Mouse (Mus musculus): ENCODE measurements around the gene Cdc42bpa.

Gene Cdc42bpa

DNA sequence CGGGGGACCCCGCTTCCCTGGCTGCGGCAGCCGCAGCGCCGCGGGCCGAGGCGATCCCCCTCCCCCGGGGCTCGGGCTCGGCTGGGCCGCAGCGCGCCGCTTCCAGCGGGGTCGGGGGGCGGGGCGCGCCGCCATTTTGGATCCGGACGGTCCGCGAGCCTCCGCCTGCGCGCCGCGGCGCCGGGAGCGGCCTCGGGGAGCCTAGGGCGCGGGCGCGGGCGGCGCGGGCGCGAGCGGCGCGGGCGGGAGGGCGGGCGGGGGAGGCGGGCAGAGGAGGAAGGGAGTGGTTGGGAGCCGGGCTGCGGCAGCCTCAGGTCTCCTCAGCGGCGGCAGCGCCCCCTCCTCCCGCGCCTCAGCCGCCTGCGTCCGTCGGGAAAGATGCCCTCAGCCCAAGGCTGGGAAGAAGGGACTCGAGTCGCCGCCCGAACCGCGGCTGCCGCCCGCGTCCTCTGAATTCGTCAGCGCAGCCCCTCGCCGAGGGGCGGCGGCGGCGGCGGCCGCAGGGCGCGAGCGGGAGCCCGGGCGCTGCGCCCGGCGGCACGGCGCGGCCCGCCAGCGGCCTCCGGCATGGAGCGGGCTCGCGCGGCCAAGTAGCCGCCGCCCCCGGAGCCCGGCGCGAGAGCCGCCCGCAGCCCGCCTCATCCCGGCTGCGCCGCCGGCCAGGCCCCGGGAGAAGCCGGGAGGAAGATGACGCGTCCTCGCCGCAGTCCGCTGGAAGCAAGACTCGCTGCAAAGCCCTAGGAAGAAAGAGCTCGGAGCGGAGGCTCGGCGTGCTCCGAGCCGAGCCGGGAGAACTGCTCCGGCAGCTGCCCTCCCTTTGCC is at the start of gene Cdc42bpa:
Gene Cdc42bpa, plus strand, starts transcription at position 752 of the 822 bp plus-strand sequence.
- DNase-seq (ENCODE audit: low read depth, low spot score) = peak; percentile 64

DNA sequence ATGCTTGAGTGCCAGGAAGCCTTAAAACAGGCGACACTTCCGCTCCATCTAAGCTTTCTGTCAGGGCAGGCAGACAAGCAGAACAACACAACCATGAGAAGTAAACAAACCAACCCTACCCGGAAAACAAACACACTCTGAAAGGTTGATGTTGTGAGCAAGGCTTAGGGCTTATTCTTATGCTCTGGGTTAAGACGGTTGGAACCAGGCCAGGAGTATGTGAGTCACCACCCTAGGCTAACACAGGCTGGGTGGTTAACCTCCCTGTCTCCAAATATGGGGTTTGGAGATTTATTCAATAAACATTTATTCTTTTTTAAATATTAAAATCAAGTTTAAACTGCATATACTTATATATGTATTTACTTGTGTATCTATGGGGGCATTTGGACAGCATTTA is 46.8 kb upstream of the Cdc42bpa start:
- no peak for DNase-seq (ENCODE audit: low read depth, low spot score)

DNA sequence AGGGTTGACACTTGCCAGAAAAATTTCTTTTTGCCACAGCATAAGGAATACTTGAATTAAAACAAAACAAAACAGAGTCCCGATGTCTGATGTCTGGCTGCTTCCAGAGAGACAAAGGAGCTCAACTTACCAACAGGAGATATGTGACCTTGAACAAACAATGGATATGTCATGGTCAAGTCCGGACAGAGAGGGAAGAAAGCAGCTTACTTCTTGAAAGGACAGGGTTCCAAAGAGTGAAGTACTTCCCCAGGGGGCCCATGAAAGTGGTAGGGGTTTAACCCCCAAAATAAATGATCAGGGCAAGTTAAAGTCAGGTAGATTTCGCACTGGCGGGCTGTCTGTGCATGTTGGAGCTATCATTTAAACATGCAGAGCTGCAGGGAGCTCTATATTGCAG is 43.2 kb upstream of the Cdc42bpa start:
- DNase-seq (ENCODE audit: low read depth, low spot score) = no peak

DNA sequence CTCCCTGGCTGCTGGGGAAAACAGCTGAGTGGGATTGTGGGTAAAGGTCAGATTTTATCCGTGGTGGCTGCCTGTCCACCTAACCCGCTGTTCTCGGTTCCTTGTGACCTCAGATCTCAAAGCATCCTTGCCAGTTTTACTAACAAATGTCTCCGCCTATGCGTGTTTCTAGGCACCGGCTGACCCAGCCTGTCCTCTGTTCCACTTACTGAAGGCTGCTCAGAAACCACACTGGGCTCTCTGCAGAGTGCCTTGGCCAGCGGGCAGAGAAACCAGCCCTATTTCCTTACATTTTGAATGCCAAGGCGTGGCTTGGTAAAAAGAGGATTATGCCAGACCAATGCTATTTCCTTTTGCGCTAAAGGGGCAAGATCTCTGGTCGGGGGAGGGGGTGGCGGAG is 42.8 kb upstream of the Cdc42bpa start:
- DNase-seq (ENCODE audit: low read depth, low spot score) = no peak

DNA sequence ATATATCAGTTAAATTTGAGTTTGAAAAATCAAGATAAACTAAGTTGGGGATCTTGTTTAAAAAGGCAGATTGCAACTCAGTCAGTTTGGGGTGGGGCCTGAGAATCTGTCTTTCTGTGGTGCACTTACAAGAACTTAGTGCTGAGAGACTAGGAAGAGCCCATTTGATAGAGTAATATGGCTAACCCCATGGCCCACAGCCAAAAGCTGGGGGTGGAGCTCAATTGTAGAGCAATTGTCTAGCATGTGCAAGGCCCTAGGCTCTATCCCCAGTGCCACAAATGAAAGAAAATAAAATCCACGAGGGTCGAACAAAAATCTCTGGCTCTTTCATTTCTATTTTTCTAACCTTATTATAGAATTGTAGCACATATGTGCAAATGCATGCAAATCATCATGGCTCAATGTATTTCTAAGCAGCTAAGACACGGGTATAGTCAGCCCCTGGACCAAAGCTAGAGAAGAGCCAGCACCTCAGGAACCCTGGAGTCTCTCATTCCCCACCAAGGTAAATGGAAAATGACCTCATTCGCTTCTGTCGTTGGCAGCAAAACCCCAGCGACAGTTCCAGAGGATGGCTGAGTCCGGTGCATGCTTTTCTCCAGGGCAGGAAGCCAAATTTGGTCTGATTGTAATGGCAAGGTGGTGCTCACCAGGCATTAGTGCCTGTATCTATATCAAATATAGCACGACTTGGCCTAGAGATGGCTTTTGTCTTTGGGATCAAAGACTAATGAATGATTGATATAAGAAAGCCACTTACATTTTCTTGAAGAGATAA is 40.4 kb upstream of the Cdc42bpa start:
- DNase-seq (ENCODE audit: low read depth, low spot score) = no peak

DNA sequence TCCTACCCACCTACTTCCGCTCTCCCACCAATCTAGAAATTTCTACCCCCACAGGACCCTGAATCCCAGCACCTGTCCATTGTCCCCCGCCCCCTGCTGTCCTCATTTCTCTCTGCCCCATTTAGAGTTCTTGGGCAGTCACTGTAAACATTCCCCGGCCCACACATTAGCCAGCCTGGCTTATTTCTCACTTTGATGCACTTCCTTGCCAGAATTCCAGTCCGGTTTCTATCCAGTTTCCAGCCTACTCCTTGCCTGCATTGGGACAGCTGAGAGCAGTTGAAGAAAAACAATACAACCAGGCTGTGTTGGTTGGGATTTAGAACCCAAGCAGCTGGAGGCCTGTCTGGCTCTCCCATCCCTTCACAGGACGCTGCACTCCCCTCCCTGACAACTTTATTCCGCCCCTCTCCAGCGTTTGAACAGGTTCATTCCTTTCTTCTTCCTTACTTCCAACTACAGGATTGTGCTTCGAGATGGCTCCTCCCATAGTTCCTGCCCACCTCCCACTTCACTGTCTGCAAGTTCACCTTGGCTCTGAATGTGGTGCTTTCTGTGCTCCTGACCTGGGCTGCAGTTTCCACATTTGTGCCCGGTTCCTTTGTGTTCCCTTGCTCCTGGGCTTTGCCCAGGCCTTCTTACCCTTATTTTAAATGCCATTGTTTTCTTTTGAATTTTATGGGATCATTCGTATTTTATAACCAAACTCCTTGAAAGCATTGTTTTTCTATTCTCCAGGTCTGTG is 36.4 kb upstream of the Cdc42bpa start:
- DNase-seq (ENCODE audit: low read depth, low spot score) = no peak

DNA sequence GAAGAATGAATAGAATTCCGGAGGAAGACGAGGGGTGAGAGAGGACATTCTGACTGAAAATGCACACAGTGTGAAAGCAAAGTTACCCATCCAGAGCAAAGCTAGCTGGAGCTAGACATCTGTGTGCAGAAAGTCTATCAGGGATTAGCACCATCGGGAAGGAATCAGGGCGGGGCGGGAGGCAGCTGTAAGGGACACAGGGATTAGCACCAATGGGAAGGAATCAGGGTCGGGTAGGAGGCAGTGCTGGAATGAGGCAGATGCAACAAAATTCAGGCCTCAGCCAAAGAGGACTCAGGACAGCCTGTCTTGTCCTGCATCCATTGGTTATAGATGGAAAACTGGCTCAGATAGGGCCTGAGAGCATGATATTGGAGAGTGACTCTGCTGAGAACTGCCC is 34.0 kb upstream of the Cdc42bpa start:
- no peak for DNase-seq (ENCODE audit: low read depth, low spot score)

DNA sequence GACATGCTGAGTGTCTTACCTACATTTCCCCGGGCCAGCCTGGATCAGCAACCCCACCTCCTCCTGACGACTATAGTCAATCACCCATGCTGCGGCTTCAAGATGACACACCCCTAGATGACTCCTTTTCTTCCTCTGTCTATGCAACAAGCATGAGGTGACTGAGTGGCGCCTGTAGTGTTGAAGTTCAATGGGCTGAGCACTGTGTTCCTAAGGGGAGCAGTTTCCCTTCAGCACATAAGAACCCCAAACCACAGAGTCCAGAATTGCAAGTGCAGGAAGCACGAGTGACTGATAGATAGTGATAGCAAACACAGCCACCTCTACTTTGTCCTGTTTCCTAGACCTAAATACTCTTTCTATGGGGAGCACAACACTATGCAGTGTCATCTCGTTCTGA is 33.2 kb upstream of the Cdc42bpa start:
- no peak for DNase-seq (ENCODE audit: low read depth, low spot score)

DNA sequence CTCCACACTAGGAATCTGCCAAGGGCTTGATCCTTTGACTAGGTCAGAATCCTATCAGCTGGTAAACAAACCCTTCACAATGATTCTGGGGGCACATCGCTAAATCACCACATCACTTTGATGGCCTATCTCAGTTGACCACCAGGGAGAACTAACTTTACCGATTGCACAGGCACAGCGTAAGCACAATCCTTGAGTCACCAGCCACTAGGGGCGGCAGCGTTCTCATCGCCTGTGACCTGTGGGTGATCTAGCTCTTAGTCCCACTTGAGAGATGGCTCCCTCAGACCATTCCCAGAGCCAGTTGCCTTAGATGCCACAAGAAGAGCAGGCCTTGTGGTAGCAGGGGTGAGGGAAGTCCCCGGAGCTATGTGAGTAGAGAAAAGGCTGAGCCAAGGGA is 31.4 kb upstream of the Cdc42bpa start:
- no peak for DNase-seq (ENCODE audit: low read depth, low spot score)

DNA sequence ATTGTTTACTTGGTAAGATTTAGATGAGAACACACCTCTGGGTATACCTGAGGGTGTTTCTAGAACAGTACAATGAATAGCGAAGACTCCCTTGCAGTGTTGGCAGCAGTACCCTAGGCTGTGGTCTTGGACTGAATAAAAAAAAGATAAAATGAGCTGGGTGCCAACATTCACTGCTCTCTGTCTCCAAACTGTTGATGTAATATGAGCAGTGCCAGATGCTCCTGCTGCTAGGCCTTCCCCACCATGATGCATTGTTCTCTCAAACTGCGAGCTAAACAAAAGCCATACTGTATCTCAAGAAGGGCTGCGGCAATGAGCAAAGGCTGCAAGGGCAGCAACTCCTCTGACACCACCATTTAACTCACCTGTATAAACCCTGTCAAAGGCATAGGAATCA is 29.0 kb upstream of the Cdc42bpa start:
- DNase-seq (ENCODE audit: low read depth, low spot score) = no peak

DNA sequence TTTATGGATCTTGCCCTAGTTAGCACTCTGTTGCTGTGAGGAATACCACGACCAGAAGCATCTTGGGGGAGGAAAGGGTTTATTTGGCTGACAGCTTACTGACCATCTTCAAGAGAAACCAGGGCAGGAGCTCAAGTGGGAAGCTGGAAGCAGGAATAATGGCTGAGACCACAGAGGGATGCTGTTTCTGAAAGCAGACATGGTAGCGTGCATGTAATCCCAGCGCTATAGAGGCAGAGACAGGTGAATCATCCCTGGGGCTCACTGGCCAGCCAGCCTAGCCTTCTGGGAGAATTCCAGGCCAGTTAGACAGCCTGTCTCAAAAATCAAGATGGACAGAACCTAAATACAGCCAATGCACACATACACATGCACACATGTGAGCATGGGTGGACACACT is 26.2 kb upstream of the Cdc42bpa start:
- no peak for DNase-seq (ENCODE audit: low read depth, low spot score)

DNA sequence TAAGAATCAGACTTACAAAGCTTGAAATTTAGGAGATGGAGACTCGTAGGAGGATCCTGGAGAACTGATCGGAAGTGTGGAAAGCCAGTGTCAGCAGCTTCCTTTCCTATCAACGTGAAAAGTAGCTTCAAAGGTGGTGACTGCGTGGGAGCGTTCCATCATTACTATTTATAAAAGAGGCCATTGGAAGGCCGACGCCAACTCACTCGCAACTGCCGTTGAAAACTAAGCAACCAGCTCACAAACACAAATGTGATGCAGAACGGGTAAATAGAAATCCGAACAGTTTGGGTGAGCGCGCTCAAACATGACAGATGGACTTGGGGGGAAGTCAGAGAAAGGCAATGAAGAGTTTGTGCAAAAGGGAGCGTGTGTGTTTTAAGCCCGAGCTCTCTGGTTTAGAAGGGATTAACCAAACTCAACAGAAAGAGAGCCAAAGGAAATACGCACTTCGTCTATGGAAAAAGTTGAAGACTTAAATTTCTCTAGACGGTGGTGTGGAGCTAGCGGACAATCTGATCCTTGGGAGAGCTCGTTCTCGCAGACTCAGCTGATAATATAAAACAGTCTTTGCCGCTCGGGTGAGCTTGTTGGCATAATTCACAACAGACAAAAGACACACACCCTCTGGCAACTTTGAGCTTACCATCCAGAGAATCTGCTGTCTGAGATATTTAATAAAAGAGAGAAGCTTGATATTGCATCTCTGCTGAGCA is 20.0 kb upstream of the Cdc42bpa start:
- no peak for DNase-seq (ENCODE audit: low read depth, low spot score)

DNA sequence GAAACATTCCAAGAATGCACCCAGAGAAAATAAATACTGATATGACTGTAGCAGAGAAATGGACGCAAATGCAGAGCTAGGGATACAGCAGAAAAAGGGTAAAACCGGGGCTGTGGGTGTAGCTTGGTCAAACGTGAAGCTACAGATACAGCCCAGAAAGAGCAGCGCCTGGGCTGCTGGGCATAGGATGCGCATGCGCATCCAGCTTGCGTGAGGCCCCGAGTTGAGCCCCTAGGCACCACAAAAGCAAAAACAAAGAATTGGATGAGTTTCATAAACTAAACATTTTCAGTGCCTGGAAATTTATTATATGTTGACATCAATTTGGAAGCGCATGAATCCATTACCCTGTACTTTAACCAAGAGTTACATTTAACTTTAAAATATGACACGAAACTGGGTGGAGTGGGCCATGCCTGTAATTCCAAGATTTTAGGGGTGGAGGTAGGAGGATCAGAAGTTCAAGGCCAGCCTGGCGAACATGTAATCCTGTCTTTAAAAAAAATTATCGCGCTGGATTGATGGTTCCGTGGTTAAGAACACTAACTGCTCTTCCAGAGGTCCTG is 19.4 kb upstream of the Cdc42bpa start:
- no peak for DNase-seq (ENCODE audit: low read depth, low spot score)

DNA sequence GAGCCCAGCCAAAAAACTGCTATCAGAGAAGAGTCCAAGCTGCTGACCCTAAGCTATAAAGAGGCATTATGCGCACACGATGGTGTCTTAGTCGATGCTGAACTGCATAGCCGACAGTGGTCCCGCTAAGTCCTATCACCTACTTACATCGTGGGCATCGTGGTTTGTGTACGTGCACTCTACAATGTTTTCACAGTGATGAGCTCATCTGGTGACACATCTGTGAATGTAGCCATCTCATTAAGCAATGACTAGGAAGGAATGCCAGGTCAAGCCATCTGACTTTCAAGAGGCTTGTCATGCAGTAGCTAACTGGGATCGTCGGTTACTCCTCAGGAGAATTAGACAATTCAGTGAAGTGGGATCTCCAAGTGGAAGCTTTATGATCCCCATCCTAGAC is 15.3 kb upstream of the Cdc42bpa start:
- DNase-seq (ENCODE audit: low read depth, low spot score) = no peak

DNA sequence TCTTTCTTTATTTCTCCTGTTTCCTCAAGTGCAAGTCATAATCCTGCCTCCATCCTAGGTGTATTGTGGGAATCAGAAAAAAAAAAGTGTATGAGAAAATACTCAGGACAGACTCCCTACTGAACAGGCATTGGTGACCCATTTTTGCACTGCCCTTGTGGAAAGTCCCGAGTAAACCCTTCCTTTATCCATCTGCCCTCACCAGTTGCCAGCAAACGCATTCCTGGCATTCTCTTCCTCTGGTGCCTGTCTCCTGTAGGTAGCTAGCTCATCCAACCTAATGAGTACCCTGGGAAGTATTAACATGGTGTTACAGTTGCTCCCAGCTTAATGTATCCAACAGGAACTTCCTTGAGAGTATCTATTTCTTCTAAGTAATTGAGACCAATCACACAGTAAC is 13.7 kb upstream of the Cdc42bpa start:
- no peak for DNase-seq (ENCODE audit: low read depth, low spot score)

DNA sequence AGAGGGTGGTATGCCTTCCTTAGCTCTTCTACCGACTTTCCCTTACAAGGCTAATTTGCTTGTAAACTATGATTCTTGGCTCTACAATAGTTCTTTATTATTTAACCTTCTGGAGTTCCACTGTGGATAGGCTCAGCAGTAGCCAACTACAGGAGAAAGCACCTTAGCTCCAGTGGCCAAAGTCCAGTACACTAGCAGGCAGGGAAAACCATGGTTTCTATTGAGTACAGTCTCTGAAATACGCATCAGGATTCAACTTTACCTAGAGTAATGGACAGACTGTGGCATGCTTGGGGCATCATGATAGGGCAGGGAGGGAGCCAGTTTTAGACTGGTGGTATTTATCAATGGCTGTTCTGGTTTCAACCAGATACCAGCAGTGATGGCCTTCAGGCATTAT is 12.6 kb upstream of the Cdc42bpa start:
- DNase-seq (ENCODE audit: low read depth, low spot score) = no peak

DNA sequence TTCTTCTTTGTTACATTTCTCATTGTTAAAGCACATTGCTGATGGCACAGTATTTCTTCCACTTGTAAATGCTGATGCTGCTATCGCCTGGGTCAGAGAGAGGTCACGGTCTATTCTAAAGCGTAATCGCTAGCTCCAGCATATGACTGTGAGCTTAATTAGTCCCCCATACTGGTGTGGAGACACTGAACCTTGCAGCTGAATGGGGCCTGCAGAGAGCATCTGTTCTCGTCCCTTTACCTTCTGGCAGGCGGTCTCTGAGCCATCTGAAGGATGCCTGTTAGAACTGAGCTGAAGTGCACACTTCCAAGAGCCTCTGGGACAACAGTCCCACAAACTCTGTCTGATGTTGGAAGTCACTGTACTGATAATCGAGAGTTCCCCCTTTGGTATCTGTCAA is 8.7 kb upstream of the Cdc42bpa start:
- no peak for DNase-seq (ENCODE audit: low read depth, low spot score)

DNA sequence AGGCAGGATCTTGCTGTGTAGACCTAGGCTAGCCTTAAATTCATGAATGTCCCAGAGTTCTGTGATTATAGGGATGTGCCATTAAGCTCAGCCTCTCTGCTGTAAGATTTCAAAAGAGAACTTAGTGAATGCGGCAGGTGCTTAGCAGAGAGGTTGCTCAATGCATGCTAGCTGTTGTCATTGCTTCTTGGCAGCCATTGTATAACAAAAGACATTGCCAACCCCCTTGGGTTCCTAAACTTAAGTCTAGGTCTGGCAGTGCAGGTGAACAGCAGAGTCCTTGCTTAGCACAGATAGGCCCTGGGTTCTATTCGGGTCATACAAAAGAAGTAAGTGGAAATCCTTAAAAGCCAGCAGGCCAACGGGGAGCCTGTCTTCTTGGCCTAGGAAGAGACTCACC is 7.0 kb upstream of the Cdc42bpa start:
- no peak for DNase-seq (ENCODE audit: low read depth, low spot score)

DNA sequence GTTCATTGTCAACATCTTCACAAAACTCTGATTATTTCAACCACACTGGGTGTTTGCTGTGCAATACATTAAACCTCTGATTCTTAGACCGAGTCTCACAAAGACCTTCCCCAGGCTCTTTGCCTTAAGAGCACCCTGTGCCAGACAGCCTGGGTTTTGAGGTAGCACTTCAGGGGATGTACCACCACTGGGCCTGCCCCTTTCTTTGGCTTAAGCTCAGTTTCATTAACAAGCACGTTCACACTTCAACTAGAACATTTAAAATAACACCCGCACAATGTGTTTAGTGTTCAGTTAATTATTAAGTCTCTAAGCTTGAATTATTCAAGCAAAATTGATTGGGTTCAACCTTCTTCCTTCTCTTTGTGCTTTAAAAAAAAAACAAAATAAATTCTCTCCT is 2.8 kb upstream of the Cdc42bpa start:
- DNase-seq (ENCODE audit: low read depth, low spot score) = no peak

DNA sequence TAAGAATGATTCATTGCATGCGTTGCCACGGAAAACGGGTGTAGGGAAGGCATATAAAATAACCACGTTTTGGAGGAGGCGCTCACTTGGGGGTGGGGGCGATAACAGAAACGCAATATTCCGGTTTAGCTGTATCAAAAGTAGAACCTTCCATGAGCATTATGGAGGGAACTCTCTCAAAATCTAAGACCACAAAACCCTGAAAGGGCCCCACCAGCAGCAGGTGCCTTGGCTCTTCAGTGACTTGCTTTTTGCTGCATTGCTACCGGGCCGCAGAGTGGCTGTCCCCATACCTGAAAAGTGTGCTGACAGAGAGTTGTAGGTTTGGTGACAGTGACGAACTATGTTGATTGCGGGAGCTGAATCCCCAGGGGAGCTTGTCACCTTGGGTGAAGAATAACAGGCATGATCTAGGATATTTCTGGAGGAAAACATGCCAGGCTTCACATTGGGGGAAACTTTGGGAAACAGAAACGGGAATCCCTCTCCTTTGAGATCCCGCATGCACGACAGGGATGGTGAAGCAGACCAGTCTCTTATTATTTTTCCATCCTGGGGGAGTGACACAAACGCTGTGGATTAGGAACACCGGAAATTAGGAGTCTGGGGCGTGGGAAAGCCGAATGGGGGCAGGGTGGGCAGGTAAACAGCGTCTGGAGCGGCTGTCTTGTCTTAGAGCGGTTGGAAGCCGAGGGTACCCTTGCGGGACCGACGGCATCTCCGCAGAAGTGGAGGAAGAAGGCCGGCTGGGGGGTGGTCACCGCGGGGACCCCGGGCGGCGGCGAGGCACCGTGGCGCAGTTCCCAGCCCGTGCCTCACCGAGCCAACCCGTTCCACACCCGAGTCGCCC is 1.2 kb upstream of the Cdc42bpa start:
- no peak for DNase-seq (ENCODE audit: low read depth, low spot score)

DNA sequence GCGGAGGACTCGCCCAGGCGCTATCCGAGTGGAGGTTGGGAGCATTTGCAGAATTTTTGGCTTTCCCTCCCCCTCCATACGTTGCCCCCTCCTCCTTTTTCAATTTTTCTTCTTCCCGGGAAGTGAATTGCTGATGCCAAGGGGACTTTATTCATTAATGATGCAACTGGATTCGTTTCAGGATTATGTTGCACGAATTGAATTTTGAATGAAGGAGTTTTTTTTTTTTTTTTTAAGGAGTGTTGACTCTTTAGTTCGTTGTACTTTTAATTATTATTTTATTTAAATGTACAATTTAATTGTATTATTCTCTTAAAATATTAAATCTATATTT is 238 bp downstream of the Cdc42bpa start:
- no peak for DNase-seq (ENCODE audit: low read depth, low spot score)

Data from forelimb bud, embryonic 11.5 days (tissue).